Mouse (Mus musculus) G1E (cell line): ENCODE data around the gene Xcl1. TPM values are rescaled to one million over a fixed set of nuclear protein-coding genes. Genes with fewer than 3 reads are reported as not detected.

ENCODE experiments used
- ATAC-seq: 2 replicates; pipeline ENCODE4 v1.8.0; 2016; ENCODE audit warnings: mild to moderate bottlenecking; ENCODE audit not compliant: insufficient number of reproducible peaks, poor library complexity, low FRiP score, severe bottlenecking; ENCODE audit errors: extremely low read depth
- DNase-seq: peaks from one replicate; pipeline ENCODE4 v3.0.0; 2012; ENCODE audit warnings: low spot score
- H3K27me3 ChIP-seq: 2 replicates; pipeline ENCODE4 v1.6.1; 2012; ENCODE audit warnings: mild to moderate bottlenecking, low read length, inconsistent platforms; ENCODE audit not compliant: insufficient read depth
- H3K36me3 ChIP-seq: replicated peaks from 2 replicates; pipeline ENCODE3; 2012; ENCODE audit warnings: mild to moderate bottlenecking, inconsistent platforms
- H3K4me1 ChIP-seq: 2 replicates; pipeline ENCODE4 v1.6.1; 2012; ENCODE audit warnings: low read depth, low read length, inconsistent platforms, mixed read lengths; ENCODE audit not compliant: insufficient read depth
- H3K4me3 ChIP-seq: 2 replicates; pipeline ENCODE4 v1.5.1; 2012; ENCODE audit warnings: low read depth, mild to moderate bottlenecking, inconsistent platforms, low read length, moderate library complexity, mixed read lengths
- H3K9me3 ChIP-seq: replicated peaks from 2 replicates; pipeline ENCODE4 v1.6.1; 2012; ENCODE audit warnings: inconsistent platforms
- CTCF ChIP-seq: IDR thresholded peaks from 2 replicates; pipeline ENCODE4 v1.5.1; 2012; ENCODE audit warnings: low read depth, low read length, inconsistent platforms, mixed read lengths
- GATA1 ChIP-seq: IDR thresholded peaks from 2 replicates; pipeline ENCODE4 v1.6.1; 2012; ENCODE audit warnings: borderline replicate concordance, low read length, inconsistent platforms, mixed read lengths
- GATA2 ChIP-seq: IDR thresholded peaks from 2 replicates; pipeline ENCODE4 v1.6.1; 2012; ENCODE audit warnings: low read depth, low read length, inconsistent platforms, borderline replicate concordance
- POLR2AphosphoS5 ChIP-seq: IDR thresholded peaks from 2 replicates; pipeline ENCODE4 v1.6.1; 2012; ENCODE audit warnings: low read depth, low read length, inconsistent platforms; ENCODE audit not compliant: insufficient replicate concordance
- TAL1 ChIP-seq: conservative IDR thresholded peaks from 2 replicates; pipeline ENCODE4 v1.6.1; 2012; ENCODE audit warnings: low read depth, low read length, inconsistent platforms, mixed read lengths
- polyA plus RNA-seq: library from polyadenylated mRNA; stranded (reverse); fragments of >175 nt; gene quantifications from 2 replicates; pipeline ENCODE4 v1.2.3, GENCODE M21; 2012
- total RNA-seq, 2 experiments: library from RNA; stranded (forward) in 1 of 2; stranded (reverse) in 1 of 2; fragments of 200-1000 nt in 1 of 2; fragments of >200 nt in 1 of 2; fragmentation: Nextera tagmentation in 1 of 2; gene quantifications; 2 replicates each; pipeline ENCODE4 v1.2.3; 2014 to 2017

The Xcl1 gene
- total and polyA plus RNA-seq, 3 experiments = not detected

GRCm38 (mm10) chr1:164972744-164973143 is 37.4 kb upstream of the Xcl1 start:
- Histone ChIP-seq H3K36me3 (no peaks in the 10 kb centered on the region), H3K27me3 (no peaks in the 10 kb centered on the region), H3K9me3 (peaks cover 16% of the 10 kb centered on the region), H3K4me1 (no peaks in the 10 kb centered on the region), H3K4me3 (no peak overlapping the region)
- DNase-seq (no peak), ATAC-seq (no peak)
- TF ChIP-seq GATA2 (no peak), GATA1 (no peak), CTCF (no peak), POLR2AphosphoS5 (no peak), TAL1 (no peak)

DNA sequence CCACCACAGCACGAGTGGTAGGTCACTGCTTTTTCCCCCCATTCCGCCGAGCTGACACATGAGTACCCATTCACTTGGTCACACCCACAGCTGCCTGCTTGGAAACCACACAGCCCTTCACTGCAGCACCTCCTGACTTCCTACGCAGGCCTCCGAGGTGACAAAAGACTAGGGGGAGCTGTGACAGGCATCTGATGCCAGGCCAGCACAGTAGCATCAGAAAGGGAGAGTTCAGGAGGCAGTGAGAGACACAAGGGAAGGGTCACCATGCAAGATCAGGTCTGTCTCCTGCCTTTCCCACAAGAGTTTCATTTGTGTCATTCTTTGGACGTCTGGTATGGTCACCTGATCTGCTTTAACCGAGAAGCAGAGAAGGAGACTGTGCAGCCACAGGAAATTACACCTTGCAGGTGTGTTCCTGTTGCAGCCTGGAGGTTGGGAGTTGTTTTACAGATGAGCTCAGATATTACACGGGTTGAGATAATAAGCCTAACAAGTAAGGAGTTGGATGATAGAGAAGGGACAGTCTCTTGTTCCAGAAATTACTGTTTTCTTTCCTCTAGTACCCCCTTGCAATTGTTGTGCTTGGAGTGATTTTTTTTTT is 30.9 kb upstream of the Xcl1 start:
- no peak for TF ChIP-seq GATA2
- no peak for TF ChIP-seq CTCF
- ATAC-seq = no peak
- Histone ChIP-seq H3K36me3 (no peaks in the 10 kb centered on the region), H3K4me1 (no peaks in the 10 kb centered on the region), H3K9me3 (peaks cover 25% of the 10 kb centered on the region), H3K27me3 (no peaks in the 10 kb centered on the region), H3K4me3 (no peak overlapping the region)
- DNase-seq = no peak

DNA sequence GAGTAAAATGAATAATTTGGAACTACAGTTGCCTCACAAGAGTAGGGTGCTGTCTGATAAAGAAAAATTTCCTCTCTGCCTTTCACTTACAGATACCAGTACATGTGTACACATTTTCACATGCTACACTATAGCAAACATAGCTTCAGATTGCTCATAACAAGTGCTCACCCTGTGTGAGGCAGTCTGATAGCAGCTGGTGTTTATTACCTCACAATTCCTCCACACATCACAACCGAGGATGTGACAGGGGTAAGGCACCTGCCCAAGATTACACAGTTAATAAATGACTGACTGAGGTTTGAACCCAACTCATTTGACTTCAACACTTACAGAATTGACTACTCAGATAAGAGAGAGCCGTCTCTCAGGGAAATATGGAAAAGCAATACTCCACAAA is 25.3 kb upstream of the Xcl1 start:
- no peak for ATAC-seq
- Histone ChIP-seq H3K4me3 (no peak overlapping the region), H3K9me3 (peaks cover 13% of the 10 kb centered on the region)

GRCm38 (mm10) chr1:164959787-164960385 is 24.6 kb upstream of the Xcl1 start:
- ATAC-seq = no peak
- DNase-seq = no peak
- Histone ChIP-seq H3K4me3 (no peak overlapping the region), H3K9me3 (peaks cover 13% of the 10 kb centered on the region), H3K36me3 (no peaks in the 10 kb centered on the region), H3K4me1 (no peaks in the 10 kb centered on the region), H3K27me3 (no peaks in the 10 kb centered on the region)
- no peak for TF ChIP-seq CTCF
- TF ChIP-seq GATA1 = no peak
- TF ChIP-seq POLR2AphosphoS5 = no peak
- no peak for TF ChIP-seq TAL1
- no peak for TF ChIP-seq GATA2

More for the DNA sequence above, 25.3 kb upstream of the Xcl1 start:
- Histone ChIP-seq H3K36me3 (no peaks in the 10 kb centered on the region), H3K27me3 (no peaks in the 10 kb centered on the region), H3K4me1 (no peaks in the 10 kb centered on the region)
- no peak for DNase-seq
- TF ChIP-seq GATA1 (no peak), GATA2 (no peak), CTCF (no peak), POLR2AphosphoS5 (no peak), TAL1 (no peak)

GRCm38 (mm10) chr1:164959160-164959559 is 23.8 kb upstream of the Xcl1 start:
- Histone ChIP-seq H3K4me1 (no peaks in the 10 kb centered on the region), H3K36me3 (no peaks in the 10 kb centered on the region), H3K4me3 (no peak overlapping the region), H3K9me3 (peaks cover 13% of the 10 kb centered on the region), H3K27me3 (no peaks in the 10 kb centered on the region)
- ATAC-seq (no peak), DNase-seq (no peak)
- TF ChIP-seq CTCF (no peak), TAL1 (no peak), POLR2AphosphoS5 (no peak), GATA1 (no peak), GATA2 (no peak)

GRCm38 (mm10) chr1:164957974-164958373 is 22.6 kb upstream of the Xcl1 start:
- DNase-seq (no peak), ATAC-seq (no peak)
- Histone ChIP-seq H3K9me3 (peaks cover 13% of the 10 kb centered on the region), H3K4me1 (no peaks in the 10 kb centered on the region), H3K27me3 (no peaks in the 10 kb centered on the region), H3K4me3 (no peak overlapping the region), H3K36me3 (no peaks in the 10 kb centered on the region)
- TF ChIP-seq TAL1 (no peak), GATA1 (no peak), POLR2AphosphoS5 (no peak)
